Mouse (Mus musculus) monocyte, adult 2 months (primary cell): ENCODE results near the gene Olfr727.

Experiments used
- DNase-seq, 2 experiments: peaks; one replicate each; pipeline ENCODE4 v3.0.0; 2022; ENCODE audit warnings: low spot score in 2 of 2, low read depth in 1 of 2

The Olfr727 gene

DNA sequence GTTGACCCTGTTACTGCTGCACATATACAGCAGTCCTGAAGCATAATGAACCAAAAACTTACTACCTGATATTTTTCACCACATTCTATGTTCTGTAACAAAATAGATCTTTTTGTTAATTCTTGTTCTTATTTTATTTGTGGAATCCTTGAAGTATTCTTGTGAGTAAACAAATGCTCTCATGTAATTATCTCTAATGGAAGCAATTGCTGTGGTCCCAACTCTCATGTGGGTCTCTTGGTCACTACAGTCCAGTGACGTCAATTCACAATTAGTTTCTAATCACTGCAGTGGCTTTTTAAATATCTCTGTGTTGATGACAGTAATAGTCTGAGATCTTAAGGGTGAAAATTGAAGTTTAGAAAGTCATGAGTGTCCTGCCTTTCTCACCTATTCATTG lies at the start of gene Olfr727:
Gene Olfr727 (plus strand): TSS at position 301 of the 400 bp plus-strand sequence.
- no peak for DNase-seq

DNA sequence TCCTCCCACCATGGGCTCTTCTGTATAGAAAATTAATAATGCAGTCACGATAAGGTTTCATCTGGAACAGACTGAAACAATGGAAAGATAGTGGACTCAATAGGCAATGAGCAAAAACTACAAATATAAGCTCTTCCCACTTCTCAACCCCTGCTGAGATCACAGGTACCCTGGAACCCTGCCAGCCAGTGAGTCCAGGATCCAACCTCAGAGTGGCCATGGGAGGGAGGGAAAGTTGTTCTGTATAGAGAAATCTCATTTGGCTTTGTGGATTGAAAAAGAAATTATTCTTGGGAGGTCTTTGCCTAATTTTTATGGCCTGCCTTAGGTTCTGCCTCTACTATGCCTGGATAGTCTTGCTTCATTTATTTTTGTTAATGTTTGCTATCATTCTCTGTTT lies 32.1 kb upstream of the Olfr727 start, which contains the start of gene Olfr726:
Gene Olfr726 (minus strand): TSS at position 101 of the 400 bp plus-strand sequence.
- DNase-seq: no peak

DNA sequence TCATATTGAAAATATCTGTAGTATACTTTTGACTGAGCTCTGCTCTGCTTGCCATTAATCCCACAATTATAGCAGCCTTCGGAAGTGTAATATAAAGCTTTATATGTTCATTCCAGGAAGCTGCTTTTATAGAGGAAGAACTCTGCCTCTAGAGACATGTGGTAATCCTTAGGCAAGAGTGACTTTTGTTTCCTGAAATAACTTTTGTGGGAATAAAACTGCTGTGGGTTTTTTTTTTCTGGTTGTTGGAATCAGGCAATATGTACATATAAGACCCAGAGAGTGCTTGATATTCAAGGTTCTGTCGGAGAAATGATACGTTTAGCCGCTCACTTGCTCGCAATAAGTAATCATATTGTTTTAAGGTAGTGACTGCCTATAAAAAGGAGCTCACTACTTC lies 19.6 kb downstream of the Olfr727 start, which contains the start of gene Olfr728:
Gene Olfr728 (minus strand): TSS at position 101 of the 400 bp plus-strand sequence.
- DNase-seq: no peak

- no peak for DNase-seq
Observed at GRCm38 (mm10) chr14:50152810-50153209, 29.8 kb downstream of the Olfr727 start, which contains the start of gene Olfr729. TSS of gene Olfr729 (minus strand) at chr14:50152910.
